Mouse (Mus musculus) heart, embryonic 16.5 days (tissue): ENCODE results near the gene 1810062G17Rik. TPM values are rescaled to one million over a fixed set of nuclear protein-coding genes. Genes with fewer than 3 reads are reported as not detected.
A peak's percentile ranks its signal among the peaks of the same experiment; 100 is the strongest.

ENCODE experiments used
- ATAC-seq: fragments of 200-750 bp; cut with Nextera tagmentation; replicated peaks from 2 replicates; pipeline ENCODE4 v1.8.0; 2017; ENCODE audit warnings: moderate number of reproducible peaks; ENCODE audit not compliant: insufficient read depth, low FRiP score; ENCODE audit errors: extremely low read depth
- H3K27ac ChIP-seq: fragments of 300-500 bp; sonication (generic); 2 replicates; pipeline ENCODE4 v1.5.1; 2014; ENCODE audit warnings: mild to moderate bottlenecking, low read length, control low read depth, moderate library complexity
- H3K27me3 ChIP-seq: fragments of 300-500 bp; sonication (generic); 2 replicates; pipeline ENCODE4 v1.6.1; 2014; ENCODE audit warnings: low read length, mixed read lengths; ENCODE audit not compliant: control insufficient read depth, insufficient read depth
- H3K36me3 ChIP-seq: fragments of 300-500 bp; sonication (generic); 2 replicates; pipeline ENCODE4 v1.6.1; 2014; ENCODE audit not compliant: control insufficient read depth, insufficient read depth
- H3K4me1 ChIP-seq: fragments of 300-500 bp; sonication (generic); 2 replicates; pipeline ENCODE4 v1.6.1; 2014; ENCODE audit warnings: low read length, mixed read lengths; ENCODE audit not compliant: control insufficient read depth, insufficient read depth
- H3K4me2 ChIP-seq: fragments of 300-500 bp; sonication (generic); 2 replicates; pipeline ENCODE4 v1.6.1; 2014; ENCODE audit warnings: low read depth, mild to moderate bottlenecking, control low read depth, low read length
- H3K4me3 ChIP-seq: fragments of 300-500 bp; sonication (generic); 2 replicates; pipeline ENCODE4 v1.5.1; 2014; ENCODE audit warnings: mild to moderate bottlenecking, control low read depth, low read length
- H3K9ac ChIP-seq: fragments of 300-500 bp; sonication (generic); 2 replicates; pipeline ENCODE4 v1.6.1; 2014; ENCODE audit warnings: low read length, control low read depth
- H3K9me3 ChIP-seq: fragments of 300-500 bp; sonication (generic); replicated peaks from 2 replicates; pipeline ENCODE4 v1.6.1; 2016; ENCODE audit warnings: low read length; ENCODE audit not compliant: control insufficient read depth
- WGBS: fragments of 180-500 bp; shearing (Covaris S2); extraction: QIAGEN DNeasy Blood & Tissue Kit; methylation state at CpG from one replicate; pipeline ENCODE4 v1.1.7; 2014; 5-methylcytosine and 5-hydroxymethylcytosine counted together
- polyA plus RNA-seq: library from polyadenylated mRNA; unstranded; fragments of >200 nt; fragmentation: Nextera tagmentation; extraction: Ambion mirVana; gene quantifications from 2 replicates; pipeline ENCODE4 v1.2.1, GENCODE M21; 2015

Gene 1810062G17Rik
- polyA plus RNA-seq, 1 experiment from 2014 or later = 1.00 TPM

DNA sequence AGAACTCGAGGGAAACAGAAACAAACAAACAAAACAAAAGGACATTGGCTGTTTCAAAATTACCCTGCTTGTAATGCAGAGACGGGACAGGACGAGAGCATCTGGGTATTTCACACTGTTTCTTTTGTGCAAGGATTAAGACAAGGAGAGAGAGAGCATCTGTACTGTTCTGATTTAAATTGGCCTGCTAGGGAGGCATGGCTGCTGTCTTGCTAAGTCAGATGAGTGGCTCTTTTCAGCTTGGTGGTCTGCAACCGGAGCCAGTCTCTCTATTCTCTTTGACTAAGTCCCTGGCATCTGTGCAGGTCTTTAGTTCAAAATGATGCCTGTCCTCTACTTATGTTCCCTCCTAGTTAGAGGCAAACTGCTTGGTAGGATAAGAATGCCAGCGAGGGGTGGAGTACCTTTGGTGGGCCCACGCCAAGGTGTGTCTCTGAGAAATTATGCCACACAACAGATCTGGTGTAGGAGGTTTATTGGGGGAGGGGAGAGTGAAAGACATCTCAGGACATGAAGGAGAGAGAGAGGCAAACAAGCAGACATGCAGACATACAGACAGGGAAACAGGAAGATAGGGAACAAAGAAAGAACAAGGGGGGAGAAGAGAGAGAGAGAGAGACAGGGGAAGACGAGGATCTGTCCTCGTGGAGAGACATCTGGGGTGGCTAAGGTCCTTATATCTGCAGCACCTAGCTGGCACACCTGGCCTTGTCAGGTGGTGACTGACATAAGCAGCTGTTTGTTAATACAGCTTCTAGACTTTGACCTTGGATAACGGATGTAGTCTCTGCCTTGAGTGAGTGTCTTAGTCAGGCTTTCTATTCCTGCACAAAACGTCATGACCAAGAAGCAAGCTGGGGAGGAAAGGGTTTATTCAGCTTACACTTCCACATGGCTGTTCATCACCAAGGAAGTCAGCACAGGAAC lies 30.3 kb downstream of the 1810062G17Rik start:
- ATAC-seq = no peak
- H3K9me3 ChIP-seq = no peaks in the 10 kb centered on the region
- 65% methylated on average over 10 of the region's 10 CpGs for WGBS
- no peak overlapping the region for H3K9ac ChIP-seq
- H3K27ac ChIP-seq = no peak overlapping the region
- H3K36me3 ChIP-seq = no peaks in the 10 kb centered on the region
- no peak overlapping the region for H3K4me3 ChIP-seq
- no peaks in the 10 kb centered on the region for H3K27me3 ChIP-seq
- no peaks in the 10 kb centered on the region for H3K4me1 ChIP-seq
- no peak overlapping the region for H3K4me2 ChIP-seq

DNA sequence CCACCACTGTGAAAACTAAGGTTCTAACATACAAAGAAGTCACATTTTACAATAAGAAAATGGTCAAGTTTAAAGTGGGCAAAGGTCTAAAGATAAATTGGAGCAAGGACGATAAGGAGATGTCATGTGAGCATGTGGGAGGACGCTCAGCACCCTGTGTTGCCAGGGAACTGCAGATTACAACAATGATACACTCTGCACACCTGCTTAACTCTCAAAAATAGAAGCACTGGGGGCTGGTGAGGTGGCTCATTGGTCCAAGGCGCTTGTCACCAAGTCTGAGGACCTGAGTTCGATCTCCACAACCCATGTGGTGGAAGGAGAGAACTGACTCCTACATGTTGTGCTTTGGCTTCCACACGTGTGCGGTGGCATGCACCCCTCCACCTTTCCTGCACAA lies 35.8 kb downstream of the 1810062G17Rik start:
- no peaks in the 10 kb centered on the region for H3K9me3 ChIP-seq
- no peak for ATAC-seq
- no peak overlapping the region for H3K4me2 ChIP-seq
- no peaks in the 10 kb centered on the region for H3K36me3 ChIP-seq
- H3K27ac ChIP-seq = no peak overlapping the region
- peaks cover 3% of the 10 kb centered on the region; the same call in 1 of the 2 replicates for H3K27me3 ChIP-seq
- no peak overlapping the region for H3K4me3 ChIP-seq
- H3K4me1 ChIP-seq = no peaks in the 10 kb centered on the region
- H3K9ac ChIP-seq = no peak overlapping the region
- 71% methylated on average over 6 of the region's 6 CpGs for WGBS

DNA sequence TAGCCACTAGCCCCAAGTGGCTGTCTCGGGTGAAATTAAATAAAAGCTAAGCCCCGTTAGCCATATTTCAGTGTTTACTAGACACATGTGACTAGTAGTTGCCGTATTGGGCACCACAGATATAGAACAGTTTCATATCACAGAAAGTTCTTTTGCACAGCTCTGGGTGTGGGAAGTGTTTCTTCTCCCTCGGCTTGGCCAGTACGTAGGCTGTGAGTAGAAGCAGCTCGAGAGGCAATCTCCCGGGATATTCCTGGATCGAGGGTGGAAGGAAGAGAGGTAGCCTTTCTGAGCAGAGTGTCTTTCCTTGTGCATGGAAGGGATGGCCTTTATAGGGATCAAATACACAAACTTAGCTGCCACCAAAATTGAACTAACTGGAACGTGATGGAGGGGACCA lies 40.5 kb downstream of the 1810062G17Rik start:
- Histone ChIP-seq H3K4me1 (0 out of 2 replicates have a peak, but pooled peaks cover 4% of the 10 kb centered on the region), H3K27me3 (peaks cover 10% of the 10 kb centered on the region; the same call in 1 of the 2 replicates), H3K9me3 (no peaks in the 10 kb centered on the region), H3K36me3 (no peaks in the 10 kb centered on the region), H3K27ac (no peak overlapping the region), H3K4me3 (no peak overlapping the region), H3K4me2 (no peak overlapping the region), H3K9ac (no peak overlapping the region)
- no peak for ATAC-seq
- 79% methylated on average over 9 of the region's 9 CpGs for WGBS

DNA sequence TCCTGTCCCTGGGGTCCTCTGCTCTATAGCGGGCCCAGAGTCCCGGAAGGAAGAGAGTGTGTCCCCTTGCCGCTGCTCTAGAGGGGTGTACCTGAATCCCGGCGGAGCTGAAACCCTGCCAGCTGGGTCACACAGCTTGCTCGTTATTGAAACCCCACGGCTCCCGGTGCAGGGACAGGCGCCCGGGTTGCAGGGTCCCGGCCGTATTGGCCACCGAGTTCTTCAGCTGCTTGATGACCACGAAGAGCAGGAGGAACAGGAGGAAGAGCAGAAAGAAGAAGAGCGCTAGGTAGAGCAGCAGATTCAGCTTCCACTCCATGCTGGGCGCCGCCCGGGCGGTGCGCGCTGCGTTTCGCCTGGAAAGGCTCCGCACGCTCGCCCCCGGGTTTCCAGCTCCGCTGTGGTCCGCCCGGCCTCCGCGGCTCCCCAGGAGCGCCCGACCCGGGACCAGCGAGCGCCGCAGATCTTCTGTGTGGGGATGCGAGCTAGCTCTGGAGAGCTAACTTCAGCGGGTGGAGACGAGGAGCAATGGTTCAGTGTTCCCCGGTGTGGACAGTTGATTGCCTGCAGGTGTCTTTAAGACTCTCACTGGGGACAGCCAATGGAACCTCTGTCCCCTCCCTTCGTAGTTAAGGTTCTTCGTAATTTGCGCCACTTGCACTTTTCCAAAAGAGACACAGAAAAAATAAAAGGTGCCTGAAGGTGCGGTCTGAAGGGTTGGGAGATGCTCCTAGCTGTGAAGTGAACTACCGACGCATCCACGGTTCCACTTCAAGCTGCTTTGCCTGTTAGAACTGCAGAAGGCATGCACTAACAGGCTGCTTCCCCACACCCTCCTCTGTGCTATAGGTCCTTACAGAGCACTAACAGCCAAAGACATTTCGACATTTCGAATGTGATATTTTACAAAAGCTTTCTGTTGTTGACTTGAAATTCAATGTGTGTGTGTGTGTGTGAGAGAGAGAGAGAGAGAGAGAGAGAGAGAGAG lies 45.6 kb downstream of the 1810062G17Rik start, which contains the start of gene Gm11549:
Gene Gm11549, minus strand, starts transcription at position 741 of the 988 bp plus-strand sequence.
- peak within 1 kb of the TSS; percentile 59 for H3K4me3 ChIP-seq
- WGBS = 1% methylated on average over 51 of the region's 51 CpGs
- H3K9ac ChIP-seq = peak within 1 kb of the TSS; percentile 63
- H3K4me1 ChIP-seq = peaks cover 7% of the 10 kb centered on the region; the same call in 1 of the 2 replicates
- ATAC-seq = peak; percentile 32; the same call in 1 of the 2 replicates
- H3K27ac ChIP-seq = no peak within 1 kb of the TSS
- H3K36me3 ChIP-seq = no peaks in the 10 kb centered on the region
- no peaks in the 10 kb centered on the region for H3K9me3 ChIP-seq
- H3K4me2 ChIP-seq = peak within 1 kb of the TSS; percentile 91
- peaks cover 17% of the 10 kb centered on the region for H3K27me3 ChIP-seq

DNA sequence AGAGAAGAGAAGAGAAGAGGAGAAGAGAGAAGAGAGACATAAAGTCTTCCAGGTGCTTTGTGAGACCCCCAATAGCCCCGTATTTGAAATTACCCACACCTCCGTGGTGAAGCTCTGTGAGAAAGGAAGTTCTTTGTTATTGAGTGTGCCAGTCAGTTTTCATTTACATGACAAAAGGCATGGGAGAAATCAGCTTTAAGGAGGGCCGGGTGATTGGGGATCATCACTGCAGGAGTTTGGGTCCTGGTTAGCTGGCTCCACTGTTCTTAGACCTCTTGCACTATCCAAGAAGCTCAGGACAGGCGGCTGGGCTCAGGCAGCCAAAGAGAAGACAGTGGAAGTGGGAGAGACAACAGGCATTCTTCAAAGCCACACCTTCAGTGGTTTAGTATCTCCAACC lies 46.4 kb downstream of the 1810062G17Rik start:
- H3K36me3 ChIP-seq = no peaks in the 10 kb centered on the region
- no peak overlapping the region for H3K27ac ChIP-seq
- no peak overlapping the region for H3K4me2 ChIP-seq
- no peak overlapping the region for H3K4me3 ChIP-seq
- 41% methylated on average over 4 of the region's 4 CpGs for WGBS
- H3K9ac ChIP-seq = no peak overlapping the region
- peaks cover 7% of the 10 kb centered on the region; the same call in 1 of the 2 replicates for H3K4me1 ChIP-seq
- H3K9me3 ChIP-seq = no peaks in the 10 kb centered on the region
- peaks cover 17% of the 10 kb centered on the region for H3K27me3 ChIP-seq
- no peak for ATAC-seq

DNA sequence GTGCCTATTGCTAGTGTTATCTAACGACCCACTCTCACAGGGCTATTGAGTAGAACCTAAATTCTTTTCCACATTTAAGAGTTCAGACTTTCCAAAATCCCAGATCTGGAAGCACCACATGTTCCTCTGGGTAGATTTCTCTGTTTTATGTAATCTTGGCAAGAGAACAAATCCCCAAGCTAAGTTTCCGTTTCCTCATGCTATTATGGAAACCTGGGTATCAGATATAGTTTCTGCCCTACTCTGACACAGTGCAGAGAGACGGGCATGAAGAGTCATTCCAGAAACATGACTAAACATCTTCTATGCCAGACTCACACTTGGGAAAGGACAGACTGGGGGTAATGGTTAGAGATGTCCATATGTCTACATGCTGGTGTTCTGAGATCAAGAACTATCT lies 48.7 kb downstream of the 1810062G17Rik start:
- no peaks in the 10 kb centered on the region for H3K9me3 ChIP-seq
- peaks cover 7% of the 10 kb centered on the region; the same call in 1 of the 2 replicates for H3K4me1 ChIP-seq
- WGBS = 42% methylated on average over 3 of the region's 3 CpGs

DNA sequence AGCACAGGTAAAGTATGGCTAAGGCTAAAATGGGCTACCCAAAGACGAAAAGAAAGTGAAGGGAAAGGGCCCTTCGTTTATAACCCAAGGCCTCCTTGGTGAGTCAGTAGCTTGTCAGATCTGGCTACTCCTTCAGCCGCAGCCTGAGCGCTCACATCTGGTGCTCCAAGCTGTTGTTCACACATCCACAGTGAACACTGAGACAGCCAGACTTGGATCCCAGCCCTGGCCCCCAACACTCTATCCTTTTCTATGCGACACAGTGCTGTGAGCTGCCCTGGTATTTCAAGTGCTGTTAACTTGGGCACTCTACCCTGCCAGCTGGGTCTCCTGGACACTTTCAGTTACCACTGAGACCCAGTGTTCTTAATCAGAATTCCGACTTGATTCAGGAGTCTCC lies 54.6 kb downstream of the 1810062G17Rik start:
- peak overlapping the region; percentile 8; the same call in 1 of the 2 replicates for H3K4me3 ChIP-seq
- H3K9ac ChIP-seq = 0 out of 2 replicates have a peak overlapping the region, but pooled peaks have one; percentile 18
- 30% methylated on average over 6 of the region's 6 CpGs for WGBS
- peak overlapping the region; percentile 37 for H3K4me2 ChIP-seq
- no peaks in the 10 kb centered on the region for H3K27me3 ChIP-seq
- ATAC-seq = peak; percentile 90
- H3K36me3 ChIP-seq = no peaks in the 10 kb centered on the region
- no peaks in the 10 kb centered on the region for H3K9me3 ChIP-seq
- H3K4me1 ChIP-seq = peaks cover 26% of the 10 kb centered on the region
- peak overlapping the region; percentile 80 for H3K27ac ChIP-seq

More for the DNA sequence above, 48.7 kb downstream of the 1810062G17Rik start:
- no peak overlapping the region for H3K9ac ChIP-seq
- H3K4me2 ChIP-seq = no peak overlapping the region
- peaks cover 17% of the 10 kb centered on the region for H3K27me3 ChIP-seq
- no peak overlapping the region for H3K27ac ChIP-seq
- no peaks in the 10 kb centered on the region for H3K36me3 ChIP-seq
- no peak for ATAC-seq
- H3K4me3 ChIP-seq = no peak overlapping the region

DNA sequence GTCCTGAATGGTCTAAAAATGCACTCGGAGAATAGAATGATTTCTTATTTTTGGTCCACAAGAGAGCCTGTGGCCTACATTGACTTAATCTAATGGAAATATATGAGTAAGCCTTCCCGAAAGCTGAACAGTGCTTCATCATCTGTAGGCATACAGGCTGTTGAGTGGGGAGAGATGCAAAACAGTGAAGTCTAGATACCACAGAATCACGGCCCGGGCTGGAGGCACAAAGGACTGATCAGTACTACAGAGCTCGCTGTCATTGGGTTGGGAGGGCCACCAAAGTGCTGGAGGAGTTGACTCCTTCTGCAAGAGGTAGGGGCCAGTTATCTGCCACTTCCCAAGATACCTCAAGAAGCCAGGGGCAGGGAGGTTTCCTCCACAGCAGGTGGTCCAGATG lies 55.0 kb downstream of the 1810062G17Rik start:
- Histone ChIP-seq H3K27ac (peak overlapping the region; percentile 80), H3K4me3 (peak overlapping the region; percentile 8; the same call in 1 of the 2 replicates), H3K4me1 (peaks cover 26% of the 10 kb centered on the region), H3K9me3 (no peaks in the 10 kb centered on the region), H3K4me2 (peak overlapping the region; percentile 37), H3K9ac (no peak overlapping the region), H3K36me3 (no peaks in the 10 kb centered on the region), H3K27me3 (no peaks in the 10 kb centered on the region)
- peak; percentile 47; the same call in 1 of the 2 replicates for ATAC-seq
- 32% methylated on average over 5 of the region's 5 CpGs for WGBS
